Mouse (Mus musculus) spleen, postnatal 36 days (tissue): ENCODE data around the gene Iqcn.

Experiments
- DNase-seq, 2 experiments: peaks; one replicate each; pipeline ENCODE4 v3.0.0; 2022; ENCODE audit warnings: low spot score in 2 of 2, mixed read lengths in 1 of 2

The Iqcn gene

DNA sequence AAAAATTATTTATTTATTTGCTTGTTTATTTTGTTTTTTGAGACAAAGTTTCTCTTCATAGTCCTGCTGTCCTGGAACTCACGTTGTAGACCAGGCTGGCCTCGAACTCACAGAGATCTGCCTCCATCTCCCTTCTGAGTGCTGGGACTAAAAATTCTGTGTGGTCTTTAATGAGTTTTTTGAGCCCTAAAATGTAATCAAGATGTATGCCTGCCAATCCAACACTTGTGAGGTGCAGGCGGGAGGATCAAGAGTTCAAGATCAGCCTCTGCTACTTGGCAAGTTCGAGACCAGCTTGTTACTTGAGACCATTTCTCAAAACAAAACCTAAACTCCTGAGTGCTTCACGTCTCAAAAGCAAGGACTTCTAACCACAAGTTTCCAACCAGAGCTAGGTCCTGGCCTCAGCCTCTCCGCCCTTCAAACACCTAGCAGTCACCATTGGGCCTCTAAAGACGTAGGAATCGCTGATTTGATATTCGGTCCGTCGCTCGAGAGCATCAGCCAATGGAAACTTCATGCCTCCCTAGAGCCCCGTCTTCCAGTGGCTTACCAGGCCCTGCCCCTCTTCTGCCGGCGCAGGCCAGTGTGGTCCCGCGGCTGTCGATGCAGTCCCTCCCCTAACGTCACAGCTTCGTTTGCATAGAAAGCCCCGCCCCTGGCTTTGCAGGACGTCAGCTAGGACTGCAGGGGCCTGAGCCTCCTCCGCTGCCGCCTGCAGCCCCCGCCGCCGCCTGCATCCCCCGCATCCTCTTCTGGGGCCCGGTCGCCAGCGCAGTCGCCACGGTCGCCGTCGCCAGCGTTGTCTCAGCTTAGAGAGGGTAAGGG lies 51.0 kb downstream of the Iqcn start, which contains the start of gene Rab3a:
Gene Rab3a (plus strand): TSS at position 637 of the 828 bp plus-strand sequence.
- peak; percentile 99 for DNase-seq

DNA sequence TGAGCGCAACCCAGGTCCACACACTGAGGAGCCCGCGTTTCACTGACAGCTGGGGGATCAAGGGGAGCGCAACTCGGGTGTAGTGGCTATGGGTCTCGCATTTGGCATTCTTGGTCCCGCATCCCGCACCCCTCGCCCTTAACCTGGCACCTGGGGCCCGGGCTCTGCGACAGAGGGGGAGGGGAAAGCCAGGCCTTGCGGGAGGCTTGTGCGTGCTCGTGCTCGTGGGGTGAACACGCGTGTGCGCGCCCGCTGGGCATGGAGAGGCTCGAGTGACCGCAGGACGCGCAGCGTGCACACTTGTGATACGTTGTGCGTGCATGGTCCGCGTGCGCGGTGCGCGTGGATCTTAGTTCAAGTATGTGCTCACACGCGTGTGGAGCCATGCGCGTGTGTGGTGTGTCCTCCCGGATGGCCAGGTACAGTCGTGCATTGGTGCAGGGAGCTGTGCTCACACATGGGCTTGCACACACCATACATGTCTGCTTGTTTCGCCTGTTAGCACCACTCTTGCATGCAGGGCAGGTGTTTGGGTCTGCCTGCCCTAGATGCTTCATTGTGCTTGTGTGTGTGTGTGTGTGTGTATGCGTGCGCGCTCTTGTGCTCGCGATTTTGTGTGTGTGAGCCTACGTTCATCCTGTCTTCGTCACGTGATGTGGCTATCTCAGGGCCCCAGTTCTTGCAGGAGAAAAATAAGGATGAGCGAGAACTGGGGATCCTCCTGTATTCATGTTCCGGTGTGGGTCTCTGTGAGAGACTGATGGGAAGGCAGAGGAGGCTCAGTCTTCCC lies 51.8 kb downstream of the Iqcn start:
- peak in 1 of 2 experiments; percentile 54 for DNase-seq

DNA sequence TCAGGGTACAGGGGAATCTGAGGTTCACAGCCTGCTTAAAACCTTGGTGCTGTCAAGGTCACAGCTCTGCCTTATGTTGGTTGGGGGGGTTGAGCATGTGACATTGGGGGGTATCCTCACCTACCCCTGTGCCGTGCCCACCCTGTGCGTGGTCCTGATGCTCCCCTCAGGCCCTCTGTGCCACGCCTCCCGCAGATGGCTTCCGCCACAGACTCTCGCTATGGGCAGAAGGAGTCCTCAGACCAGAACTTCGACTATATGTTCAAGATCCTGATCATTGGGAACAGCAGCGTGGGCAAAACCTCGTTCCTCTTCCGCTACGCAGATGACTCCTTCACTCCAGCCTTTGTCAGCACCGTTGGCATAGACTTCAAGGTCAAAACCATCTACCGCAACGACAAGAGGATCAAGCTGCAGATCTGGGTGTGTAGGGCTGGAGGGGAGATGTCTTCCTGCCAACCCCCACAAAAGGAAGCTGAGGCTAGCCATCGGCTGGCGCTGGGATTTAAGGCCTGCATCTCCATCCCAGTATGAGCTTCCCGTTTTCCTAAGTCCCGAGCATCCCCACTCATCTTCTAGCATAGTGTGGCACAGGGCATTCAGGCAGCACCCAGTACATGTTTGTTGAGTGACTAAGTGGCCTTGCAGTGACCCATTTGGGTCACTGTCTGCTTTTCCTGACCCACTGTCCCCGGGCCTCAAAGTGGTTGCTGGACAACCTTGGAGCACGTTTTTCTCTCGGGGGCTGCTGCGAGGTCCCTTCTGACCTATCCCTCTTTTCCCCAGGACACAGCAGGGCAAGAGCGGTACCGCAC lies 52.6 kb downstream of the Iqcn start:
- no peak for DNase-seq

DNA sequence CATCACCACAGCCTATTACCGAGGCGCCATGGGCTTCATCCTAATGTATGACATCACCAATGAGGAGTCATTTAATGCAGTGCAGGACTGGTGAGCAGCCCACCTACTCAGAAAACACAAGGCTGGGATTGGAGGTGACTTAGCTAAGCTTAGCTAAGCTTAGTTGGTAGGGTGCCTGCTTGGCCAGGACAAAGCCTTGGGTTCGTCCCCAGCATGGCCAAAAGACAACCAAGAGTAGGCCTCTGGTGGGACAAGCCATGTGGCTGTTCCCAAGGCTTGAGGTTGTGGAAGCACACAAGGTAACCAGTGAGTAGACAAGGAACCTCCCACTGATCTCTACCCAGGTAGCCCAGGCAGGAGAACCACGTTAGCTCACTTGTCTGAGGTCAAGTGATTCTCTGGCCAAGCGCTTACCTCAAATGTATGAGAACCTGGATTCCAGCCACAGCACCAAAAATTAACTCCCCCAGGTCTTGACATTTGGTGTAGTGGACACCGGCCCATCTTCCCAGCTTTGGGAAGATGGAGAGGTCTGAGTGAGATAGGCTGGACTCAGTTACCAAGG lies 53.3 kb downstream of the Iqcn start:
- DNase-seq: no peak

DNA sequence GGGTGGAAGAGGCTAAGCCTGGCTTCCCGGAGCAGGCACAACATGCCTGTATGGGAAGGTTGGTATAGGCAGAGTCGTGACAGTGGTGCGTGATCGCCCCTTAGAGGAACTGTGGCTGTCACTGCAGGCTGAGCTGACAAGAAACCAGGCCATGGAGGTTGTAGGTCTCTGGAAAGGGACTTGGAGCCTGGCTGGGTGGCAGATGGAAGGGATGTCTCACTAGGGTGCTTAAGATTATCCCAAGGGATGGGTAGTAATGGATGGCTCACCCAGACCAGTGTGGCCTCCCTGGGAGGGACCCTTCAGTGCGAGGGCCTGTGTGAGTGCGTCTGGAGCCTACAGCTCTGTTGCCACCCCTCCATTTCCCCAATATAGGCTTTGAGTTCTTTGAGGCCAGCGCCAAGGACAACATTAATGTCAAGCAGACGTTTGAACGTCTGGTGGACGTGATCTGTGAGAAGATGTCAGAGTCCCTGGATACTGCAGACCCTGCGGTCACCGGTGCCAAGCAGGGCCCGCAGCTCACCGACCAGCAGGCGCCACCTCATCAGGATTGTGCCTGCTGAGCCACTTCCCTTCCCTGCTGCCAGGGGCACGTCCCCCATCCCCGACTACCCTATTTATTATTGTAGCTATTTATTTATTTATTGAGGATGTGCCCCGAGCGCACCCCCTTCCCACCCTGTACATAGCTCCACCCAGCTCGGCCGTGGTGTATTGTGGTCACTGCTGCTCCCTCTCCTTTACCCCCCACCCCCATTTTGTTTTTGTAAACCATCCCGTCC lies 54.5 kb downstream of the Iqcn start:
- no peak for DNase-seq

DNA sequence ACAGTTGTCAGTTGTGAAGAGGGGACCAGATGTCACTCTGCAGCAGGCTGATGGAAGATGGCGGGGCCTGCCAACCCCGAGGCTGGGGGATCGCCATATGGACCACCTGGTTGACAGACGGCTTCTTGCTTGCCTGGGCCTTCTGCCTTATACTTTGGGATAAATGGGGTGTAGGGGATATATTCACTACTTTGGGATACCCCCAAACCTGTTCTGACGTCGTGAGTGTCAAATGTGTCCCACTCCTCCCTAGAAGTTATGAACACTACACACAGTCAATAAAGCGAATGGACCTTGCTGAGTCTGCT lies 55.0 kb downstream of the Iqcn start:
- DNase-seq: no peak

DNA sequence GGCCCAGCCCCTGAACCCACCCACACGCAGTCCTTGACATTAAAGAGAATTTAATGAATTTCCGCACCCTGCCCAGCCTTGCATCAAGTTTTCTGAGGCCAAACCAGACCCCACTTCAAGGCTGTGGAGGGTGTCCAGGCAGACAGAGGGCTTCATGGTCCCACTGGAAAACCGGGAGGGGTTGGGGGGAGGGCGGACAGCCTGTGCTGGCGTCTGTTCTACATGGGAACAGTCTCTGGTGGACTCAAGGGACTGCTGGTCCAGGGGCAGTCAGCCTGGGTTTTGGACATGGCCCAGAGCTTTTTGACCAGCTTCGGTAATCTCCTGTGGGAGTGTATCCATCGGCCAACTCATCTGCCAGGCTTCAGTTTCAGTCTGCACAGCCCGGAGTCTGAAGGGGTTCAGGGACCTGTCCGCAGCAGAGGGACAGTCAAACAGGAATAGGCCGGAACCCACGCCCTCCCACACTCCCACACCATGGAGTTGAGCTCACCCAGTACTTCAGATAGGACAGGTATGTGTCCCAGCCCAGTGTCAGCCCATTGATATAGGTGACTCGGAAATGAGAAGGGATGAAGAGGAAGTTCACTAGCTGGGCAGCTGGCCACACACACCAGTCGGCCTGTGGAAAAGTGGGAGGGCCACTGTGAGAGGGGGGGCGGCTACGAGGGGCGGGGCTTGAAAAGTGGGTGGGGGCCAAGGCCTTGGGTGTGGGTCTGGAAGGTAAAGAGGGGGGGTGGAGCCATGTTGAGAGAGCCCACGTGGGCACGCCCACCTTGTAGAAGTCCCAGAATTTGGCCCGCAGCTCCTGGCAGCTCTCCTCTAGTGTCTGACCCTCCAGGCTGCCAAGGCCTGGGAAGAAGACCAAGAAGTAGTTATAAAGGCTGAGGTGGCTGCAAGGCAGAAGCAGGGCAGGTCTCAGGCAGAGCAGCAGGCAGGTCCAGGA lies 55.6 kb downstream of the Iqcn start:
- no peak for DNase-seq

DNA sequence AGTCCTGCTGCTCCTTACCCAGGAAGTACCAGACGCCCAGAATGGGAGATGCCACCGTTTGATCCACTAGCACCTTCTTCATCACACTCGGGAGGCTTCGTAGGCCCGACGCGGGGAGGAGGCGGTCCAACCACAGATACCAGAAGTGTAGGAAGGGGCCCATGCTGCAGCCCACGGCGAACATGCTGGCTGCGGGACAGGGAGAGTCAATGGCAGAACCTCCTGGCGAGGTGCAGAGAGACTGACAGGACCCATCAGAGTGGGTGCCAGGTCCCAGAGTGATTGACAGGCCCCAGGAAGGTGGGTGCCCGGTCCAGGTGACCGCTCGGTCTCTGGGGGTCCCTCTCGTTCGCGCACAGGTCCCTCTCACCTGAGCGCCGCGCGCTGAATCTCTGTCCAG lies 57.1 kb downstream of the Iqcn start:
- DNase-seq: no peak

DNA sequence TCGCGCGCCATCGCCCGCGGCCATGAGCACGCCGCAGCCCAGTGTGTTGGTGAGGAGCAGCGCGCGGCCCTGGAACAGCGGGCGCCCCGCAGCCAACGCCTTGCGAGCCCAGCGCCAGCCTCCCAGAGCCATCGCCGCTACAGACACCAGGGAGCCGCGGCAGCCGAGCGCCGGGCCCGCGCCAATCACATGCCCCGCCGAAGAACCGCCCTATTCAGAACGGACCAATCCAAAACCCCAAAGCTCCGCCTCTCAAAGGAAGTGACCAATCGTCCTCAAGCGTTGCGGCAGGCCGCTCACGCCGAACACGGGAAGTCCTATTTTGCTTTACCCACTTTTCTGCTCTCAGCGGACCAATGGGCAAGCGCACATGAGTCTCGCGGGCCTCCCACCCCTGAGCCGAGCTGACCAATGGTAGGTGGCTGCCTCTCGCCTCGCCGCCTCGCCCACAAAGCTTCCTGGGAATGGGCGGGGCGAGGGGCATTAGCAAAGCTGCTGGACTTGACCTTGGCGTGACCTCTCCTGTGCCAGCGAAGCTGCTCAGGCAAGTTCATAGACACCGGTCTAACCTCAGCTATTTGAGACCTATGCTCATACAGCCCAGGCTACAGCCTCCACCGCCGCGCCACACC lies 57.6 kb downstream of the Iqcn start, which contains the start of gene Mpv17l2:
Gene Mpv17l2 (minus strand): TSS at position 172 of the 632 bp plus-strand sequence.
- DNase-seq: peak; percentile 98 to 99

DNA sequence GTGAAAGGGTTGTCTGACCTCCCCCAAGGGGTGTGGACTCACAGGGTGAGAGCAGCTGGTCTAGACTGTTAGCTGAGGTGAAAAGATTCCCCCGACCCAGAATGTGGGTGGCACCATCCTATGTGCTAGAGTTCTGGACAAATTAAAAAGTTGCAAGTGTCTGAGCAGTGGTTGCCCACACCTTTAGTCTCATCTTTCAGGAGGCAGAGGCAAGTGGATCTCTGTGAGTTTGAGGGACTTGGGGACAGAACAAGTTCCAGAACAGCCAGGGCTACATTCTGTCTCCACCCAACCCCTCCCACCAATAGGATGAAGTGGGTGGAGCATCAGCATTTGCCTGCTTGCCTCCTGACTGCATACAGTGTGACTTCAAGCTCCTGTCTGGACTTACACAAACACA lies 58.9 kb downstream of the Iqcn start:
- peak; percentile 59 to 70 for DNase-seq

DNA sequence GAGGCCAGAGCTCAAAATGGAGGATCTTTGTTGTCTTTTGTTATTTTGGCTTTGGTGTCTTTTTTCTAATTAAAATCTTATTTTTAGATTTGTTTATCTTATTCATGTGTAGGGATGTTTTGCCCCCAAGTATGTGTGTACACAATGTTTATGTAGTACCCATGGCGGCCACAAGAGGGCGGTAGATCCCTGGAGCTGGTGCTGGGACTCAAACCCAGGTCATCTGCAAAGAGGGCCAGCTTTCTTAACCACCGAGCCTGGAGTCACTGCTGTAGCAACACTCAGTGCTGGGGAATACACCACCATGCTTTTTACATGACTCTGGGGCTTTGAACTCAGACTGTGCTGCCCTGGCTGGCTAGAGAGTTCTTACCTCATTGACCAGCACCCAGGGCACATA lies 60.1 kb downstream of the Iqcn start:
- DNase-seq: peak; percentile 59 to 74

DNA sequence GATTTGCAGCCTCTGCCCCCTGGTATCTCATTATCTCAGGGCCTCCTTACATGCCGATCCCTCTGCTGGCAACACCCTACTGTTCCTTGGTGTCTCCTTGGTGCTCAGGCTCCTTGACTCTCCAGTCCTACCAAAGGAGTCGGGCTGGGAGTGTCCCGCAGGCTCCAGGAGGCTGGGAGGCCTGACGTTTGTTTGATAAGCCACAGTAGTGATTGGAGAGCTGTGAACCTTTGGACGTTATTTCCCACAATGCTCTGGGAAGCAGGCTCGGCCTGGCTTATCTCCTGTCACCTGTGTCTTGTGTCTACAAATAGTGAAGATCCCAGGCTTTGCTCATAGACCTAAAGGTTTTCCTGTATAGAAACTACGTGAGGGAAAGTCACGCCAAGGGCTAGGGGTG lies 60.8 kb downstream of the Iqcn start:
- DNase-seq: peak in 1 of 2 experiments; percentile 46

DNA sequence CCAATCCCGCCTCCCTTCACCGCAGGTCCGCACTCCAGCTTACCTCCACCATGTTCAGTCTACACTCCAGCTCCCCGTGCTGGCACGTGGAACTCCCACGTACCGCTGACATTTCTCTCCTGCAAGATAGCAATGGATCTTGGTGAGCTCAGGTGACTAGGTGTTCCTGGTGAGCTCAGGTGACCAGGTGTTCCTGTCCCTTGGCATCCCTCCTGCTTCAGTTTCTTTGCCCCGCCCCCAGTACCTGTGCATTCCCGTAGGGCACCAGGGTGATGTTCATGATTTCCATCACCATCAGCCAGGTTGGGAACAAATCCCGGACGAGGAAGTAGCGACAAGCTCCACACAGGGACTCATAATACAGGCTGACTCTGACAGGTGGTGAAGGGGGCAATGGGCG lies 61.4 kb downstream of the Iqcn start:
- DNase-seq: no peak

DNA sequence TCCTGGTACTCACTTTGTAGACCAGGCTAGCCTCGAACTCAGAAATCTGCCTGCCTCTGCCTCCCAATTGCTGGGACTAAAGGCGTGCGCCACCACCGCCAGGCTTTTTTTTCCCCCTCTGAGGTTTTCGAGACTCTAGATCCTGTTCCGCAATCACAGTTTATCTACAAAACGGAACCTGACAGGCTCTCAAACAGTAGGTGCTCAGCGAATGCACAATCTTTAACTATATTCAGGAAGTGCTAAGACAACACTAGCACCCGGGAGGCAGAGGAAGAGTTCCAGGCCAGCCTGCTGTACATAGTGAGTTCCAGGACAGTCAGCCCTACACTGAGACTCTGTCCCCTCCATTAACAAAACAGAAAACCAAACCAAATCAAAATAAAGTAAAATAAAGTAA lies 62.1 kb downstream of the Iqcn start:
- peak; percentile 59 to 69 for DNase-seq

DNA sequence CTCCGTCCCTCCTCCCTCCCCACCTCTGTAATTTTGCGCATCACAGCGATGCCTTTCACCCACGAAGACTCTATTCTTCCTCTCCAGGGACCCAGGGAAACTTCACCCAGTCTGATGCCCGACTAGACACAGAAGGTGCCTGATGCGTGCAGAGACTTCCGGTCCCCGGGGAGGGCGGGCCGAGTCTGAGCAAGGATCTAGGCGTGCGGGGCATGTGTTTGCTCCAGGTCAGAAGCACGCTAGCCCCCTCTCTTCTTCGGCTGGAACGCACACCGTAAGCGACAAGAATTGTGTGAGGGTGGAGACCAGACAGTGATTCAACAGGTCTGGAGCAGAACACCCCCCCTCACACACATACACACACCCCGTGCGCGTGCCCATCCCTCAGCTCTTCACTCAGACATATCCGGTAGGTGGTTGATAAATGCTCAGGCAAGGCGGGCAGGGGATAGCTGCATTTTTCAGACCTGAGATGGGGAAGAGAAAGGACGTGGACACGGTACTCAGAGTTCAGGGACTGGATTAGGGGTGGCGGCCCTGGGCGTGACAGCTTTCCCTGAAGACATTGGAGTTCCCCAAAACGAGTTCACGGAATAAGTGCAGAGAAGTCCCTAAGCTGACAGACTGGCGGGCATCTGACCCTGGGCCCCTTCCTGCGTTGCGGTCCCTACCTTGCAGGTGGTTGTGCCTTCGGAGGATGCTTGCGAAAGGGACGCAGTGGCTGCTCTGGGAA lies 62.7 kb downstream of the Iqcn start:
- DNase-seq: peak; percentile 90 to 92

DNA sequence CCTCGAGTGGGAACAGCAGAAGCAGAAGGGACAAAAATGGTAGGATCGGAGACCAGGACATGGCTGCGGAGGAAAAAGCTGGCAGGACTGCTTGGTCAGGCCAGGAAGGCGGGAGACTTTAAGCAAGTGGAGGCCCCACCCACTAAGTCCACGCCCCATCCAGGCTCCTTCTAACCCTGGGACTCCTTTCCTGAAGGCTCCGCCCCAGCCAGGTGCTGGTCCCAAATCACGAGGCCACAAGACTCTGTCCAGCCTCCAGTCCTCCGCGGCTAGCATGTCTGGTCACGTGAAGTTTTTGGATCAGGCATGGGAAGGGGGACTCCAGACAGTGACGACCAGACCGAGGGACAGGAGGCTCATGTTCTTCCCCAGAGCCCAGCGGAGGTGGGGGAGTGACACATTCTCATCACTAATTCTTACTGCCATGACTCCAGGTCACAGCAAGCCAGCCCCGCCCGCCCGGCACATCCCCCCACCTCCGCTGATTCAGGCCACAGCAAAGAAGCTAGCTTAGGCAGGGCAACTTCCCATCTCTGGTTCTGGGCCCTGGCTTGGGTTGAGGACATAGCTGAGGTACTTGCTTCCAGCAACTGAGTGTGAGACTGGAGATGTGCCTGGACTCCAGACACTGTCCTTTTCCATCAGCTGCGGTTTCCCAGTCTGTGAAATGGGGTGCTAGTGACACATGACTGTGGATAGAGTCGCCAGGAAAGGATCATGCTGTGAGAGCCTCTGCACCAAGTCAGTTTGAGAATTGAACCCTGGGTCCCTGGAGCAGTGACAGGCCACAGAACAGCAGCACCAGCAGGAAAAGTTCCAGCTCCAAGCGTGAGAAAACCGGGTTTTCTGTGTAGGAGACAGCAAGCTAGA lies 63.5 kb downstream of the Iqcn start:
- DNase-seq: peak; percentile 78 to 83
